Mouse (Mus musculus): ENCODE data around the gene Slc35f6.

GRCm38 (mm10) chr5:30630401-30630800, 17.3 kb upstream of the Slc35f6 start:
- no peak for TF ChIP-seq CTCF (IDR thresholded peaks at IDR 0.05; ENCODE audit: borderline replicate concordance, insufficient read depth, low read length)
- TF ChIP-seq POLR2A (IDR thresholded peaks at IDR 0.05; ENCODE audit: low read depth, low read length) = no peak

All from embryonic fibroblast, embryonic 13.5 days (primary cell).